Mouse (Mus musculus): ENCODE data around the gene Map7d2. TPM values are rescaled to one million over a fixed set of nuclear protein-coding genes. Genes with fewer than 3 reads are reported as not detected.

Gene Map7d2
- polyA plus RNA-seq, 1 experiment from 2014 or later = 1.5 TPM

DNA sequence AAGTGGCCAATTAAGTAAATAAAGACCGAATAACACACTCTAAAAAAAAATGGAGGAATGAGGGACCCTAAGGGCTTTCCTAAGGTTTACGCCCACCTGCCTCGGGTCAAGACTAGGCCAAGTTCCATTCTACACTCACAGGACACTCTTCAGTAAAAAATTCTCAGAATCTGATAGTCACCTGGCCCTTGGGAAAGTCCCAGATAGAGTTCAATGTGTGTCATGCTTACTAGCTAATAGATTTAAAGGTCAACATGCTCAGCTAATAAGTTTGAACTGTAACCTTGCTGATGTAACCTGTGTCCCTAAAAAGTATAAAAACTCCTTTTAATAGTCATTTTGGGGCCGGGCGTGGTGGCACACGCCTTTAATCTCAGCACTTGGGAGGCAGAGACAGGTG lies 101.2 kb downstream of the Map7d2 start:
- no peaks in the 10 kb centered on the region for H3K4me1 ChIP-seq (replicated peaks)
- ATAC-seq (ENCODE audit: insufficient number of reproducible peaks, insufficient read depth, low FRiP score, low TSS enrichment, low read depth) = no peak
- peaks cover 6% of the 10 kb centered on the region; the same call in 1 of the 2 replicates for H3K27me3 ChIP-seq
- H3K9me3 ChIP-seq = no peaks in the 10 kb centered on the region
- no peak overlapping the region for H3K9ac ChIP-seq (replicated peaks)
- H3K4me3 ChIP-seq (replicated peaks) = no peak overlapping the region
- 91% methylated on average over 6 of the region's 6 CpGs for whole genome bisulfite sequencing
- no peak overlapping the region for H3K4me2 ChIP-seq
- H3K27ac ChIP-seq = no peak overlapping the region
- no peaks in the 10 kb centered on the region for H3K36me3 ChIP-seq

DNA sequence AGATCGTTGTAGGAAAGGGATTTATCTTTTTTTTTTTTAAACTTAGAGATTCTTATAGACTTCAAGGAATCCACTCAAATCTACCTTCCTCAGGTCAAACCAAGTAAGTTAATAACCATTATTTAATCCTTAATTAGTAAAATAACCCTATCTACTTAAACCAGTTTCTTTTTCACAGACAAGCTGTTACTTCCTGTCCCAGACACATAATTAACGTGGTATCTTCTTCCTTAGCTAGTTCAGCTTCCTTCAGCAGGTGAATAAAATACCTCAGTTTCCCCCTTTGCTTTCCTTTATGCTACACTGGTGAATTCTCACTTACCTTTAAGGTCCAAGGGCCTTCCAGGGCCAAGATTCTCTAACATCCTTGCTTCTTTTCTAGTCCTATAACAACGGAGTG lies 107.4 kb downstream of the Map7d2 start:
- Histone ChIP-seq H3K9ac (replicated peaks) (no peak overlapping the region), H3K4me2 (no peak overlapping the region), H3K36me3 (no peaks in the 10 kb centered on the region), H3K27me3 (peaks cover 8% of the 10 kb centered on the region), H3K9me3 (no peaks in the 10 kb centered on the region), H3K4me1 (replicated peaks) (no peaks in the 10 kb centered on the region), H3K27ac (no peak overlapping the region), H3K4me3 (replicated peaks) (no peak overlapping the region)
- WGBS = 76% methylated on average over 3 of the region's 3 CpGs
- no peak for ATAC-seq (ENCODE audit: insufficient number of reproducible peaks, insufficient read depth, low FRiP score, low TSS enrichment, low read depth)

- ATAC-seq (ENCODE audit: insufficient number of reproducible peaks, insufficient read depth, low FRiP score, low TSS enrichment, low read depth) = no peak
- Histone ChIP-seq H3K9ac (replicated peaks) (no peak overlapping the region), H3K4me2 (no peak overlapping the region), H3K4me3 (replicated peaks) (no peak overlapping the region), H3K27ac (no peak overlapping the region), H3K4me1 (replicated peaks) (no peaks in the 10 kb centered on the region), H3K27me3 (peaks cover 14% of the 10 kb centered on the region), H3K36me3 (no peaks in the 10 kb centered on the region), H3K9me3 (no peaks in the 10 kb centered on the region)
- WGBS = 83% methylated on average over 4 of the region's 4 CpGs
Measured at GRCm38 (mm10) chrX:159522651-159523050, 108.3 kb downstream of the Map7d2 start.

DNA sequence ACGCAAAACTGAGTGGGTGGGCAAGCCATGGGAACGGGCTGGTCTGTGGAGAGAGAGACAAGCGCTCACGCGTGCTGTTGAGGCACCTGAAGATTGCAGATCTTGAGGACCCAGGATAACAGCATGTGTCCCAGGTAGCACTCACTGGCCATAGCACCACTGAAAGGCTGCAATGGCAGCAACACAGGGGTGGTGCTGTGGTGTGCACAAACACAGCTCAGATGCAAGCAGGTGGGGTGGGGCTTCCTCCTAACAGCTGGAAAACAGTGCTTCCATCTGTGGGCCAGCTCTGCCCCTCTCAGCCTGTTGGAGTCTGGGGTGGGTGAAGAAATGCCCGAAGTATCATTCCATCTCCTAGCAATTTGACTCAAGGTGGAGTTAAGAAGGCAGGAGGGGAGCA lies 112.0 kb downstream of the Map7d2 start, which contains the start of gene Bclaf3:
Gene Bclaf3 (plus strand): TSS at position 301 of the 400 bp plus-strand sequence.
- no peak for ATAC-seq (ENCODE audit: insufficient number of reproducible peaks, insufficient read depth, low FRiP score, low TSS enrichment, low read depth)
- Histone ChIP-seq H3K27ac (no peak within 1 kb of the TSS), H3K9ac (replicated peaks) (no peak within 1 kb of the TSS), H3K9me3 (no peaks in the 10 kb centered on the region), H3K4me1 (replicated peaks) (no peaks in the 10 kb centered on the region), H3K36me3 (no peaks in the 10 kb centered on the region), H3K4me3 (replicated peaks) (no peak within 1 kb of the TSS), H3K27me3 (peaks cover 22% of the 10 kb centered on the region; the same call in 1 of the 2 replicates), H3K4me2 (no peak within 1 kb of the TSS)
- 83% methylated on average over 6 of the region's 6 CpGs for WGBS

DNA sequence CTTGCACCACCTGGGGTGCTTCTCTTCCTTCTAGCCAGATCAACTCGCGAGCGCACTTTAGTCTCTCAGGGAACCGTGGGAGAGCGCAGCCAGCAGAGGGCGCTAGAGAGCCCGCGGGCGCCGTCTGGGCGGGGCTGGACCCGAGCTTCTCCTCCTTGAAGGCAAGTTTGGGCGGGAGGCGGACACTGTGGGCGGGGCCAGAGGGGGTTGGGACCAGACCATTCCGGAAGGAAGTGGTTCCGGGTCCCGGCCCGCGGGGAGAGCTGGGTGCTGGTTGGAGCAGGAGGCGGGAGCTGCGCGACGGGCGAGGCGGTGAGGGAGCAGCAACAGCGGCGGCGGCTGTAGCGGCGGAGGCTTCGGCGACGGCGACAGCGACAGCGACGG lies 118.0 kb downstream of the Map7d2 start:
- peak; percentile 97 for ATAC-seq (ENCODE audit: insufficient number of reproducible peaks, insufficient read depth, low FRiP score, low TSS enrichment, low read depth)
- Histone ChIP-seq H3K9me3 (no peaks in the 10 kb centered on the region), H3K36me3 (no peaks in the 10 kb centered on the region), H3K27me3 (peaks cover 23% of the 10 kb centered on the region; the same call in 1 of the 2 replicates), H3K27ac (peak overlapping the region; percentile 66), H3K4me2 (peak overlapping the region; percentile 56), H3K9ac (replicated peaks) (peak overlapping the region; percentile 62), H3K4me1 (replicated peaks) (no peaks in the 10 kb centered on the region), H3K4me3 (replicated peaks) (peak overlapping the region; percentile 60)
- WGBS = 27% methylated on average over 37 of the region's 38 CpGs

DNA sequence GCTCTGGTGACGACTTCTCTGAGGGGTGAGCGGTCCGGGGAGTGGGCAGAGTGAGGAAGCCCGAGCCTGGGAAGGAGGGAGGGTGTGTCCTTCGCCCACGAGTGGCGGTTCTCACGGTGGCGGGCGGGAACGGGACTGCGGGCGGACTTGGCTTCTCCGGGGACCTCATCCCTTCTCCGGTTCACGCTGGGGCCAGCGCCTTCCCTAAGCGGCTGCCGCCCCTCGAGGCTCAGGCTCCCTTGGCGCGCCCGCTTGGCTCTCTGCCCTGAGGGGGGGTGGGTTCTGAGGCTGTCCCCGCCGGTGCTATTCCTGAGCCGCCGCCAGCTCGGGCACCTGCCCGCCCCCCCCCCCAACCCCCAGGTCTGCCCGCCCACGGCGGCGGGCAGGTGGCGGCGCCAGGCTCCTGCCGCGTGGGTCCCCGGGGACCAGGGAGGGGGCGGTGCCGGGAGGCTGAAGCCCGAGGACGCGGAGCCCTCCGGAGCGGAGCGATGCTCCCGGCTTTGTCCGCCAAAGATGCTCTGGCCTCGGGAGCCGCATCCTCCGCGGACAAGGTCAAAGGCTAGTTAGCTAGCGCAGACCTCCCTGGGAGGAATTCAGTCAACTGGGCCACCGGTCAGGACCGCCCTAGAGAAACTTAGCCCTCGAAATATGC lies 118.6 kb downstream of the Map7d2 start:
- no peaks in the 10 kb centered on the region for H3K9me3 ChIP-seq
- peak overlapping the region; percentile 66 for H3K27ac ChIP-seq
- H3K4me1 ChIP-seq (replicated peaks) = no peaks in the 10 kb centered on the region
- H3K4me2 ChIP-seq = peak overlapping the region; percentile 56
- WGBS = 20% methylated on average over 37 of the region's 56 CpGs
- peak; percentile 16; the same call in 1 of the 2 replicates for ATAC-seq (ENCODE audit: insufficient number of reproducible peaks, insufficient read depth, low FRiP score, low TSS enrichment, low read depth)
- no peaks in the 10 kb centered on the region for H3K36me3 ChIP-seq
- H3K4me3 ChIP-seq (replicated peaks) = peak overlapping the region; percentile 60
- H3K9ac ChIP-seq (replicated peaks) = peak overlapping the region; percentile 62
- peaks cover 18% of the 10 kb centered on the region; the same call in 1 of the 2 replicates for H3K27me3 ChIP-seq

DNA sequence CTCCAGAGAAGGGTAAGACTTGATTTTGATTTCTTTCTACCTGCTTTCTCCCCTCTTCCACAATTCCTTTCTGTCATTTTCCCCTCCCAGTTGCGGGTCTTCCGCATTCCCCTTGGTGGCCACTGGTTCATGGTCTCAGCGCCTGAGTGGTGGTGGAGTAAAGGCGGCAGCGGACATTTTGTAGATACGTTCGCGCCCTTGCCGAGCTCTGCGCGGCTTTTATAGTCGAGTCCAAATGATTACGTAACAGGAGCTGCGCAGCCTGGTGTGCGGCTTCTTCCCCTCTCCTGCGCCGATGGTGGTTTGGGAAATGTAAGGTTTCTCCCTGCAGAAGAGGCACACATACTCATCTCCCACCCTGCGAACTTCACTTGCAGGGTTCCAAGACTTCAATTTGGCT lies 127.6 kb downstream of the Map7d2 start:
- WGBS = 86% methylated on average over 18 of the region's 18 CpGs
- Histone ChIP-seq H3K36me3 (0 out of 2 replicates have a peak, but pooled peaks cover 4% of the 10 kb centered on the region), H3K27ac (no peak overlapping the region), H3K4me2 (no peak overlapping the region), H3K4me3 (replicated peaks) (no peak overlapping the region), H3K9ac (replicated peaks) (no peak overlapping the region), H3K27me3 (peaks cover 19% of the 10 kb centered on the region), H3K4me1 (replicated peaks) (no peaks in the 10 kb centered on the region), H3K9me3 (no peaks in the 10 kb centered on the region)
- no peak for ATAC-seq (ENCODE audit: insufficient number of reproducible peaks, insufficient read depth, low FRiP score, low TSS enrichment, low read depth)

GRCm38 (mm10) chrX:159547093-159547492 lies 132.7 kb downstream of the Map7d2 start:
- ATAC-seq (ENCODE audit: insufficient number of reproducible peaks, insufficient read depth, low FRiP score, low TSS enrichment, low read depth) = no peak
- H3K27me3 ChIP-seq = peaks cover 13% of the 10 kb centered on the region; the same call in 1 of the 2 replicates
- H3K27ac ChIP-seq = no peak overlapping the region
- H3K4me3 ChIP-seq (replicated peaks) = no peak overlapping the region
- H3K4me1 ChIP-seq (replicated peaks) = no peaks in the 10 kb centered on the region
- H3K36me3 ChIP-seq = peaks cover 5% of the 10 kb centered on the region; the same call in 1 of the 2 replicates
- 87% methylated on average over 5 of the region's 5 CpGs for WGBS
- no peak overlapping the region for H3K9ac ChIP-seq (replicated peaks)
- no peaks in the 10 kb centered on the region for H3K9me3 ChIP-seq
- H3K4me2 ChIP-seq = no peak overlapping the region

Other genes starting within 250 kb of the Map7d2 start
- 4.3 and 5.4 TPM in 2 replicates for gene Rps6ka3, start 204.3 kb upstream of the Map7d2 start, polyA plus RNA-seq (2016; fragmentation: Nextera tagmentation; extraction: Ambion mirVana)
- gene Eif1ax, start 42.4 kb upstream of the Map7d2 start, polyA plus RNA-seq (2016; fragmentation: Nextera tagmentation; extraction: Ambion mirVana) = 136 and 155 TPM in 2 replicates
- 25.7 and 26.9 TPM in 2 replicates for gene Bclaf3, start 112.1 kb downstream of the Map7d2 start, polyA plus RNA-seq (2016; fragmentation: Nextera tagmentation; extraction: Ambion mirVana)
- gene Sh3kbp1, start 212.7 kb downstream of the Map7d2 start, polyA plus RNA-seq (2016; fragmentation: Nextera tagmentation; extraction: Ambion mirVana) = 26.3 and 28.5 TPM in 2 replicates